Mouse (Mus musculus): ENCODE results near the gene Lnpep.
"Not testable (repeated sequence)": the region's sequence is repeated elsewhere in the genome, so short reads cannot be mapped to it uniquely, and the experiment has no call there.

The Lnpep gene

DNA sequence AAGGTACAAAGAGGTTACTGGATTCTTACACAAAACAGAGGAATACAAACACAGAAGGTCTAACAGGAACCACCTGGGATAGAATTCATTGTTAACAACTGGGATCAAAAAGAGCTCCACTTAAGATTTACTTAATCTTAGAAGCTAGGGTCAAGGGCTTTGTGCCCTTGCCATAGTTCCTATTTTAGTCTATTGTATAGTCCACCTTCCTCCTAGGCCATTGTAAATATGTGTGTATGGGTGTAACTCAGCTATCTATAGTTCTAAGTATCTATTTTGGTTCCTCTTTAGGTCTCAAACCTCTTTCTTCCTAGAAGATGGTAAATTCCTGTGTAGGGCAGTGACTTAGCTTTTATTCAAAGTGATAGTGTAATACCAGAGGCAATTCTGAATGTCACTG is 128.6 kb downstream of the Lnpep start:
- not testable (repeated sequence) for DNase-seq (ENCODE audit: low read depth in 1 of 2, low spot score in 2 of 2)

DNA sequence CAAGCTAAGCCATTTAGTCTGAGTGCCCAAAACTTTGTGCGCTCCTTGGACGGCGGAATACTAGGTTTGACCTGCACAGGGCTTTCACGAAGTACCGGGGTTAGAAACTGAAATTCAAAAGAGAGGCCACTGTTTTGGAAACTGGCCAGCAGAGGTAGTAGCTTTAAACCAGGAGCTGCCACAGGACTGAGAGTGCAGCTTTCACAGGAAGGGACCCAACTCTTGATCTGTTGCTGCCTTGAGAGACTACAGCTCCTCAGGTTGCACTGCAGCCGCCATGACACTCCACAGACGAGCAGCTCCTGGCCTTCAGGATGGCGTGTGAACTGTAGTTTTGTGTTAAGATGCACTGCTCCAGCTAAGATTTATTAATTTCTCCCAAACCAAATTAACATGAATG is 132.7 kb downstream of the Lnpep start:
- DNase-seq (ENCODE audit: low read depth in 1 of 2, low spot score in 2 of 2), result no peak

DNA sequence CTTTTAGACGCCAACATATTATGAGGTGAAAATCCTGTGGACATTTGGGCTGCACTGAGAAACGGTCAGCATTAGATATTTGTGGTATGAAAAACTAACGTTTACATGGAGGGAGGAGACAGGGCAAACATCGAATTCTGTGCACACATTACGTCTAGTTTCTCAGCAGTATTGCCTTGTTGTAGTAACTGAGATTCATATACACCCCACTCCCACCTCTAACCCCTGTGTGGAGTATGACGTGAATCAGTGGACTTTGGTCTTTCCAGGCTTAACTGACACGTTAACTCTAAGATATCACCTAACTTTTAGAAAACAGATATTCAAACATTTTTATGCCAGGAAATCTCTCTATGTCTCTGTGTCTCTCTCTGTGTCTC is 133.2 kb downstream of the Lnpep start:
- DNase-seq (ENCODE audit: low read depth in 1 of 2, low spot score in 2 of 2), result no peak

DNA sequence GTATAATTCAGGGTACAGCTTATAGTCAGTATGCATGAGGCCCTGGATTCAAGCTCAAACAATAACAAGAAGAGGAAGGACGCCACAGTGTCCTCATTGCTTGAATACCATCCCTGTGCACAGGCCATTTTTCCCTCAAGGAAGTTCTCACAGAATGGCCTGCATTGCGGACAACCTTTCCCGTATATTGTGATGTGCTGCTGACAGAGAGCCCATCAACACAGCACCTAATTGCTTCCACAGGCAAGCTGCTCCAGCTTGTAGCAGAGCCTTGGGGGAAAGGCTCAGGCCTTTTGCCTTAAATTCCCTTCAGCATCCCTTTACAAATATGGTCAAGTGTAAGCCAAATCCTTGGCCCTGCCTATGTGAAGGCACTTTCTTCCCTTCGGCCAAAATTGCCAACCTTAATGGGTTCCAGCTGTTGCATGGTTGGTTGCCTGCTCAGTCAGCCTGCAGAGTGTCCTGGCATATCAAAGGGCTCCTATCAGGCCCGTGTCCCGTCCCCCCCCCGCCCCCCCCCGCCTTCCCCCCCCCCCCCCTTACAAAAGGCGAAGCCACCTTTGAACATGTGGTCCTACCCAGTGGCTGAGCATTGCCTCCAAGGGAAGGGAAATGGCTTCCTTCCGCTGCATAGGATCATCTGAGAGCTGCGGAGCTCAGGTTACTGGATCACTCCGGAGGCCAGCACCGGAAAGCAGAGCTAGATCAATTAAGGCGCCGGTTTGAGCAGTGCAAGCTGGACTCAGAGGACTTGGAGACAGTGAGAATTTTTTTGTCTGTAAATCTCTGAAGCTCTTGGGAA is 133.8 kb downstream of the Lnpep start:
- no peak for DNase-seq (ENCODE audit: low read depth in 1 of 2, low spot score in 2 of 2)

DNA sequence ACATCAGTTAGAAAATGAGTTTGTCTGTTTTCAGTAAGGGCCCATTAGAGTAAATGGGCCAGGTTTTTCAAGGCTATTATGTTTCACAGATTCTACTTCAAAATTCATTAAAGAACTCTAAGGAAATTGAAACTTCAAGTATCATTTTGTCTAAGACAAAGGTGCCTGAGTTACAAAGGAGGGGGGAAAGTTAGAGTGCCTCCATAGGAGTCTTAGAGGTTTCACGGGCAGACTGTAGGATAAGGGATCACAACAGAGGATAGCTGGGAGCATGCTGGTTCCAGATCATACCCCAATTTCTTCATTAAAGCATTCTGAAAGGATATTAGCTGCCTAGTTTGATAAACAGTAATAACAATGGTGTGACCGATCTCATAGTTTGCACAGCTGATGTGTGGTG is 139.1 kb downstream of the Lnpep start:
- no peak for DNase-seq (ENCODE audit: low read depth in 1 of 2, low spot score in 2 of 2)

Data from monocyte, adult 2 months (primary cell).